Mouse (Mus musculus): ENCODE results near the gene Elane.

Elane gene

DNA sequence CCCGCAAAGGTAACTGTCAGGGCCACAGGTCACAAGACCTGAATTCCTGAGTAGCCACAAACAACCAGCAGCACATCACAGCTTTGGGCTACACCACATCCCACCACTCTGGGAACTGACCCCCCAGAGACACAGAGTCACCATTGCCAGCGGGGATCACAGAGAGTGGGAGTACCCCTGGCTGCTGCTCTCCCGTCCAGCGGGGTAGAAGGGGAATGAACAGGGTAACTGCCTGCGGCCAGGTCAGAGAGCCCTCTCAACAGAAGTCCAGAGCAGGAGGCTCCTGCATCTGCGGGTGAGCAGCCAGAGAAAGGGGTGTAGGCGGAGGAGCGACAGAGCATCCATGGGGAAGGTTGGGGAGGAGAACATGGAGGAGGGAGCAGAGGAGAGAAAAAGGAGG is 30.0 kb downstream of the Elane start:
- no peak for DNase-seq

DNA sequence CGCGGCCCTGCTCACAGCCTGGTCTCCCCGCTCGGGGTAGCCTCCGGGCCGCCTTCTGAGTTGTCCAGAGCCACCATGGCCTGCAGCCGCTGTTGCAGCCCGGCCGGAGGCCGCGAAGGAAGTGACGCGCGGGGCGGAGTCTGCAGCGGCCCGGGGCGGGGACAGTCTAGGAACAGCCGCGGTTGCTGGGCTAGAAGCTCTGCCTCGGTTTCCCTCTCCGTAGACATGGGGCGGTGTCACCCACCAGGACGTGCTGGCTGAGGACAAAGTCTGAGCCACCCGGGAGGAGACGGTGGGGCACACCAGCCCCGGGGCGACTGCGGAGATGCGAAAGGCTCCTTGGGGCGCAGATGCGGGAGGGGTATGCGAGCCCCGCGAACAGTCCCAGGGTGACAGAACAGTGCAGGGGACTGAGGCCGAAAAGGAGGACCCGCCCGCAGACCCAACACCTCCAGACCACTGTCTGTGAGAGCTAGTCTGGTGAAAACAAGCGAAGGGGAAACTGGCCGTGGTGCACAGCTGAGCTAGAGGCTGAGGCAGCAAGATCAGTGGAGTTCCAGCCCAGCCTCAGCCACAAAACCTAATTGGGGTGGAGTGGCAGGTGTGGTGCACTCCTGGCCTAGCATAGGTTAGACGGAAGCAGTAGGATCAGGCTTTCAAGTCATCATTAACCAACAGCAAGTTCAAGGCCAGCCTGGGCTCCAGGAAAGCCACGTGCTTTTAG is 30.9 kb downstream of the Elane start, which contains the start of gene Kiss1r:
Gene Kiss1r, plus strand, starts transcription at position 164 of the 724 bp plus-strand sequence.
- DNase-seq: peak; percentile 88

DNA sequence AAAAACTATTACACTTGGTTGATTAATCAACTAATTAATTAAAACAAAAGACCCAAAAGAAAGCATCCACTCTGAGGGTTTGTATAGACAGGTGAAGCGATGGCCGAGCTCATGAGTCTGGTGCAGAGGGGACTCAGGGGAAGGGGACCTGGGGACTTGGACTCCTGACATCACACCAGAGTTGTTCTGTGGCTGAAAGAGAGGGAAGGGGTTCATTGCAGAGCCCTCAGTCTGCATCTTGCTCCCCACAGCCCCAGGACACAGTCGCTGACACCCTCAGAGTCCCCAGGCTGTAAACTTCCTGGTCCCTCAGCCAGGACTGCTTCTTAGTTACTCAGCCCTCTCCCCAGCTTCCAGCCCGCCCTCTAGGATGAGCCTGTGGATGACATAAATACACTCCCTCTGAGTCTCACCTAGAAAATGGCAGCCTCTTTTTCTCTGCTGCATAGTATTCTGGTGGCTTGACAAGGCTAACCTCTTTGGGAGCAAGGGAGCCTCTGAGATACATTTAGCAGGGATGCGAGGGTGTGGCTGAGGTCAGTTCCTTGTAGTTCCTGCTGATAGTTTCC is 31.6 kb downstream of the Elane start:
- DNase-seq: no peak

DNA sequence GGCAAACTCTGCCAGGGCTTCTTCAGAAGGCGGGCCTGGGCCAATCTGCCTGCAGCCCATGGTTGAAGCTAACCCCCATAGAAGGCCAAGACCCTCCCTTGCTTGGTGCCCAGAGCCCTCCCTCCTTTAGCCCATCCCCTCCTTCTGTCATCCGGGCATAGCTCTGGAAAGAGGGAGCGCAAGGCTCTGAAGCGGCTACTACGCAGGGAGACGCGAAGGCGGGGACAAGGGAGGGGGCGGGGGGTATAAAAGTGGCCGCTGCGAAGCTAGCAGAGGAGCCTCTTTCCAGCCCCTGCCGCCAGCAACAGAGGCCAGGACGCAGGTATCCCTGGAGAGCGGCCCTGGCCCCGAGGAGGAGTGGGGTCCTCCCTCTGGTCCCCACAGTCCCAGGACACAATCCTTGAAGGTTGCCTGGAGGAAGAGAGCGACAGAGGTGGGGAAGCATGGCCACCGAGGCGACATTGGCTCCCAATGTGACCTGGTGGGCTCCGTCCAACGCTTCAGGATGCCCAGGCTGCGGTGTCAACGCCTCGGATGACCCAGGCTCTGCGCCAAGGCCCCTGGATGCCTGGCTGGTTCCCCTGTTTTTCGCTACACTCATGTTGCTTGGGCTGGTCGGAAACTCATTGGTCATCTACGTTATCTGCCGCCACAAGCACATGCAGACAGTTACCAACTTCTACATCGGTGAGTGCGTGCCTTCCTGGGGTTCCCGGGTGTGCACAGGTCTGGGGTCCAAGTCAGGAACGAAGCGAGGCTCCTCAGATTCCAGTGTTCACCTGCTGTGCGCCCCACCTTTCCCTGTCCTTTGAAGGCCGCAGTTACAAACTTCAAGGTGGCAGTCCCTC is 32.4 kb downstream of the Elane start:
- no peak for DNase-seq

DNA sequence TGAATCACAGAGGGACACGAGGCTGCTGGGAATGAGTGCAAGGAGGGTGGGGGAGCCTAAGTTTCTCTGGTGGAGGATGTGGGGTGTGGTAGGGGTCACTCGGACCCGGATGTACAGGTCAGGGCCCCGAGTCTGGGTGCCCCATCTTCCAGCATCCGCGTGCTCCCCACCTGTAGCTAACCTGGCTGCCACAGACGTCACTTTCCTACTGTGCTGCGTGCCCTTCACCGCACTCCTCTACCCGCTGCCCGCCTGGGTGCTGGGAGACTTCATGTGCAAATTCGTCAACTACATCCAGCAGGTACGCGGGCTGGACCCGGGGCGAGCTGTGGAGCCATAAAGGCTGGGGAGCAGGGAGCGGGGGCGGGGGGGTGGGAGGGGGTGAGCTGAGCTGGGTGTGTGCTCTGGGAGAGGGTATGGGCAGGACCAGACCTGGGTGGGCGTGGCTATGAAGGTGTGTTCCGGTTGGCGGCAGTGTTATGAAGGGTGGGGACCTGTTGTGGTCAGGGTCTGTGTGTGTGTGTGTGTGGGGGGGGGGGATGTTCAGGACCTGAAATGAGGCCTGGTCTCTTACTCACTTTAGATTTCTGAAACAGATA is 33.3 kb downstream of the Elane start:
- no peak for DNase-seq

DNA sequence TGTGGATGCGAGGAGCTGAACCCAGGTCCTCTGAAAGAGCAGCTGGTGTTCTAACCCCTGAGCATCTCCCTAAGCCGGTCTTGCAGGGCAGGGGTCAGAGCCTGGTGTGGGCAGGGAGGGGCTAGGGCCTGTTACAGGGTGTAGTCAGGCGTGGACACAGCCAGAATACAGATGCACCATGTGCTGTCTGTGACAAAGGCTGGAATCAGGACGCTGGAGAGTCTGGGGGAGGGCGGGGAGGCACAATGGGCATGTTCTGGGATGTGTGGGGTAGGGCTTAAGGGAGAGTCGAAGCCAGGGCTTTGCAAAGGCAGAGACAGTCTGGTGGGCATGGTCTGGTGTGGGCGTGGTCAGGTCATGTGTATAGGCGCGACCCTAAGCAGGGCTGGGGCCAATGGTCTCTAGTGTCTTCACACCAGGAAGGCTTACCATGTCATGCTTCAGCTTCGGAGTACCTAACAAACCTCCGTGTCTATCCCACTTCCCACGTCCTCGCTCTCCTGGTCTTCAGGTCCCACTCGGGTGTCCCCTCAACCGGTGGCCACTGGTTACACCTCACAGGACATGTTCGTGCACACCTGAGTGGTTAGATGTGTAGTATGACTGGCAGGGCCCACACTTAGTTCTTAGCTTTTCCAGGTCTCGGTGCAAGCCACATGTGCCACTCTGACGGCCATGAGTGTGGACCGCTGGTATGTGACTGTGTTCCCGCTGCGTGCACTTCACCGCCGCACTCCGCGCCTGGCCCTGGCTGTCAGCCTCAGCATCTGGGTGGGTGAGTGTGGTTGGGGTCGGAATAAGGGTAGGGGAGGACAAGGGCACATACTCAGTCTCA is 34.2 kb downstream of the Elane start:
- no peak for DNase-seq

DNA sequence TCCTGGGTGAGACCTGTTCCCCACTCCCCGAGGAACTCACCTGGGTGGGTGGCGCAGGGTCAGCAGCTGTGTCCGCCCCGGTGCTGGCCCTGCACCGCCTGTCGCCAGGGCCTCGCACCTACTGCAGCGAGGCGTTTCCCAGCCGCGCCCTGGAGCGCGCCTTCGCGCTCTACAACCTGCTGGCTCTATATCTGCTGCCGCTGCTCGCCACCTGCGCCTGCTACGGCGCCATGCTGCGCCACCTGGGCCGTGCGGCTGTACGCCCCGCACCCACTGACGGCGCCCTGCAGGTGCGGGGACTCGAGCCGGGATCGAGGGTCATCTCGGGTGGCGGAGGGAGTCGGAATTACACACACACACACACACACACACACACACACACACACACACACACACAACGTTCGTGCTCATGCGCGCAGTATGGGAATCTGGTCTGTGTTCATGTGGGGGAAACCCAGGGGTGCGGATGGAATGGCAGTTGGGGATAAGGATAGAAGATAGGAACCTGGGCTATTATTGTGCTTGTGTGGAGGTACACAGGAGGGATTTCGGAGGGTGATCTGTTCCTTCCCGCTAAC is 35.0 kb downstream of the Elane start, which contains the start of gene R3hdm4:
Gene R3hdm4, minus strand, starts transcription at position 251 of the 578 bp plus-strand sequence.
- no peak for DNase-seq

DNA sequence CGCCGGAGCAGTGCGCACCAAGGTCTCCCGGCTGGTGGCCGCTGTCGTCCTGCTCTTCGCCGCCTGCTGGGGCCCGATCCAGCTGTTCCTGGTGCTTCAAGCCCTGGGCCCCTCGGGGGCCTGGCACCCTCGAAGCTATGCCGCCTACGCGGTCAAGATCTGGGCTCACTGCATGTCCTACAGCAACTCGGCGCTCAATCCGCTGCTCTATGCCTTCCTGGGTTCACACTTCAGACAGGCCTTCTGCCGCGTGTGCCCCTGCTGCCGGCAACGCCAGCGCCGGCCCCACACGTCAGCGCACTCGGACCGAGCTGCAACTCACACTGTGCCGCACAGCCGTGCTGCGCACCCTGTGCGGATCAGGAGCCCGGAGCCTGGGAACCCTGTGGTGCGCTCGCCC is 35.5 kb downstream of the Elane start:
- DNase-seq: no peak

DNA sequence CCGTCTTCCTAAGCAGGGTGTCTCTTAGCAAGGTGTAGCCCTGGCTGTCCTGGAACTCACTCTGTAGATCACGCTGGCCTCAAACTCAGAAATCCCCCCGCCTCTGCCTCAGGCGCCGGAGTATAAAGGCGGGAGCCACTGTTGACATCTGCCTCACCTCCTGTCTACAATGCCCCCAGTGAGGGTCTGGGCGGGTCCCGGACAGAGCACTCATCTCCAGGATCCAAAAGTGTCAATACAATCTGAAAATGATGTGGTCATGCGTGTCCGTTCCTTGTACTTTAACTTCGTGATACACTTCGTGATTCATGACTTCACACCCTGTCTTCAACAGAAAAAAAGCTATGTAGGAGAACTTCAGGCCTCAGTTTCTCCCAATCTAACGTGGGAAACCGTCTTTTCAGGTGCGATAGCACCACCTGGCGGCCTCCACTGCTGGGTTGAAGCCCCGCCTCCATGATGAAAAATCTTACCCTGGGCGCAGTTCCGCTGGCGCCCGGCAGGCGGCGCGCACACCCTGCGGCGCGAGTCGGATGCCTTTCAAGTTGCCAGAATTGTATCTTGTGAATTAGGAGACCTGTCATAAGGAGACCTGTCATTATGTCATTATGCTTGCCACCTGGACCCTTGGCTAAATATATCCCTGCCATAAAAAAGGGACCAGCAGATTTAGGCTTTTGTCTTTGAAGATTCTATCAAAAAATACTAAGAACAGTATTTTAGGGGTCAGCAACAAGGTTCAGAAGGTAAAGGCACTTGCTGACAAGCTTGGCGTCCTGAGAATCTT is 39.1 kb downstream of the Elane start:
- peak; percentile 91 for DNase-seq

DNA sequence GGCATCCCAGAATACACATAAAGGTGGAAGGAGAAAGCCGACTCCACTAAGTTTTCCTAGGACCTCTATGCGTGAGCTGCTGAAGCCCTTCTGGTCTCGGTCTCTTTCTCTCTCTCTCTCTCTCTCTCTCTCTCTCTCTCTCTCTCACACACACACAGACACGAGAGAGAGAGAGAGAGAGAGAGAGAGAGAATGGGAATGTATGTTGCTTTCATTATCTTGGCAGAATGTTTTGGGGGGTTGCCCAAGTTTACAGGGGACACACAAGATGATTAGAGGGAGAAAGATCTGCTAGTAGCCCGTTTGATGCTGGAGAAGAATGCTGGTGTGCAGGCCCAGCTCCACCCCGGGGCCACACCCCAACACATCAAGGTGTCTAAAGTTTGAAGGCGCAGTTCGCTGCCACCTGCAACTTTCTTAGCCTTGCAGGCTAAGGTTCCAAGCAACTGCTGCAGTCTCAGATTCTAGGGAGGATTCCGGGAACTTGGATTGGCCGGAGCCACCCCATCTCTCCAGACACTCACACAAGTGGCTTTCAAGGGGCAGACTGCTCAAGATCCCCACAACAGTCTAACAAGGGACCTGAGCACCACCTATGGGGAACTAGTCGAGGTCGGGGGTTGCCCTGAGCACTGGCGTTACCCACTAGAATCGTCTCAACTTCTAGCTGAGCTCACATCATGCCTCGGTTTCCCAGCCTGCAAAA is 39.9 kb downstream of the Elane start:
- no peak for DNase-seq

DNA sequence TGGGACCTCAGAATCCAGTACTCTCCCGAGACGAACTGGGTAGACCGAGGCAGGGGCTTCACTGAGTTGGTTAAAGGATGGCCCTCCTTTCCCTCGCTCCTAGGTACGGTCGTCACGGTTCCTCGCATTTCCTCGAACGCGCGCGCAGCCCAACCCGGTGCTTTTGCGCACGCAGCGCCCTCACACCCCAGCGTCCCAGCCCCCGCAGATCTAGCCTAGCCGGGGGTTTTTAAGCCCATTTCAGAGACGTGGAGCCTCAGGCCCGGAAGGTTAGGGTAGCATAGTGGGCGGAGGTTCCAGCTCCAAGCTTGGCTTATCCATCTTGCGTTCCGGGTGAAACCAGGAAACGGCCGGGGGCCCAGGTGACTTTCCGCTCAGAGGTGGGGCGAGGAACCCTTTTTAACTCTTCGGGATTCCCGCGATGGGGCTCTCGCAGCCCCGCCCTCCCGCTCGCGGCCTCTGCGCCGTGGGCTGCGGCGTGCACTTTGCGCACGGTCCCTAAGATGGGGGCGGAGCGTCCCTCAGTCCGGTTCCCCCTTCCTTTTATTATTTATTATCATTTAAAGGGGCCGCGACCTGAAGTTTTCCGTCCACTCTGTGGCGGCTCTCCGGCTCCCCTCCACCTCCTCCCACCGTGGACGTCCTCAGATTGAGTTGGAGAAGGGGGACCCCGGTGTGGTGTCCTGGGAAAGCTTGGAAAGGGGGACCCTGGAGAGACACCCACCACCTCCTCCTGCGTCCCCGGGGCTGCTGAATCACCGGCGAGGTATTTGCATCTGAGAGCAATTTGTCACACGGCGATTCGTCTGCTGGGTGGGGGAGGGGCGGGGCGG is 40.7 kb downstream of the Elane start, which contains the start of gene Arid3a:
Gene Arid3a, plus strand, starts transcription at position 553 of the 833 bp plus-strand sequence.
- peak; percentile 88 for DNase-seq

DNA sequence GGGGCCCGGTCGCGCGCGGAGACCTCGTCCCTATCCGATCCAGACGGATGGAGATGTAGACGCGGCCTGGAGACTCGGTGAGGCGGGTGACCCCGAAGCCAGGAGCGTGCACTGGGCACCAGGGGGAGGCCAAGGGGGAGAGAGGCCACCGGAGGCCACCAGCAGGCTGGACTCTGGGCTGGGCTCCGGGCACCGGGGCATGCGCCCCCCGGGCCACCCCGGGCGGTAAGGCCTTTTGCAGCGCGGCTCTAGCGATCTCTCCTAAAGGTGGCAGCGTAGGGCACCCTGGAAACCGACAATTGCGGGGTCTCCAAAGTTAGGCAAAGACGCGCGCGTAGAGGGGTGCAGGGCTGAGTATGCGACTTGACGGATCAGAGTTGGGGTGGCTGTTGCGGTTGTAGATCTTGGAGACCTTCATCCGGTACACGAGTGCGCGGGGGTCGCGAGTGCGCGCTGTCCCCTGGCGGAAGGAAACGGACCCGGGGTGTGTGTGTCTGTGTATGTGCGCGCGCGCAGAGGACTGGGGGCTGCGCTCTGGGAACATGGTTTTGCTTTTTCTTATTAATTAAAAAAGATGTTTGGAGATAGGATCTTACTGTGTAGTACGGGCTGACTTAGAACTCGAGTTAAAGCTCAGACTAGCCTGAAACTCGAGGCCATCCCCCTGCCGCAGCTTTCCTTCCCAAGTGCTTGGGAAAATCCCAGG is 41.4 kb downstream of the Elane start:
- DNase-seq: peak; percentile 62

DNA sequence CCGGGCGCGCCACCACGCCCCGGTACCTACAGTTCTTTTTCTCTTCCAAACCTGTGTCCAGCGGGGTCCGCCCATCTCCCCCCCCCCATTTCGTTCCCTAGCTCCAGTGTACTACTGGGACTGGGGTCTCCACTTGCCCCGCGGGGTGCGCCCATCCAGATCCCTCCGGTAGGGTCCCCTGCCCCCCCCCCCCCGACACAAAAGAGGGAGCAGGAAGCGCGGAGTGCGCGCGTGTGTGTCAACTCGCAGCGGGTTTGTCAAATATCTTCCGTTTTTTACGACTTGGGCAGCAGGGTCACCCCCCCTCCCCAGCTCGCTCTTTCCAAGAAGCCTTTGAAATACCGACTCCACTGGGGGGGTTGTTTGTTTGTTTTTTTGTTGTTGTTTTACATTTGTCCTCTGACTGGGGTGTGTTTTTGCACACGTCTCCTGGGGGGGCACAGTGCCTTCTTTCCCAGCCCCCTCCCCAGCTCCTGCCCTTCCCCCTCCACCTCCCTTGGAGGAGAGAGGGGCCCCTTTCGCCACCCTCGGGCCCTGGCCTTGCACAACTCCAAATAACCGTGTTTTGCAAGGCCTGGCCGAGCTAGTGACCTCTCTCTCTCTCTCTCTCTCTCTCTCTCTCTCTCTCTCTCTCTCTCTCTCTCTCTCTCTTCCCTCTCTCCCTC is 42.1 kb downstream of the Elane start:
- DNase-seq: no peak

DNA sequence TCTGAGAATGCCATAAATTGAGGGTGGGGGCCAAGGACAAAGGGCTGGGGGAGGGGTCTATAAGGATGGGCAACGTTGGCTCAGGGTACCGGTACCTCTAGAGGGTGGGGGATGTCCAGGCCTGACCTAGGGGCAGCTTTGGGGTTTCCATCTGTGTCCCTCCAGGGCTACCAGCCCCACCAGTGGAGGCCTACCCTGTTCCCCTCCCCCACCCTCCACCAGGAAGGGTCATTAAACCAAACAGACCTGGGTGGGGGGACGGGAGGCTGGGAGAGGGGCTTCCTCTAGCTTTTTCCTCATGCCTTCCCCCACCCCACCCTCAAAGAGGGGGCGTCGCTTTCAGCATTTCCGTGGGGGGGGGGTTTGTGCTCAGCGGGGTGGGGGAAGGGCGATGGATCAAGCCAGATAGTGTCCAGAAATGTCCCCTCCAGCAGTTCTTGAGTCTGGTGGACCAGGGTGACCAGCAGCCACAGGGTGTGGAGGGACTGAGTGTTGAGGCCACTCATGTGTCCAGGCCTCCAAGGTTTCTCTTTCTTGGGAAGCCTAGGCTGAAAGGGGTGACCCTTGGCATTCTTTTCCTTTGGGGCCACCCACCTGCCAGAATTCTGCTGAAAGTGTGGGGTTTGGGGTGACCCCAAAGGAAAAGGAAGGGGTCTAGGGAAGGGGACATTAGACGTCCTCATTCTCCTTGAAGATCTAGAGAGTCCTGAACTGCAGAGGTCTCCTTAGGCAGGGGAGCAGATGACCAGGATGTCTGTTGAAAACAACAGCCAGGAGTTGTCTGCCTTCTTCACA is 43.1 kb downstream of the Elane start:
- DNase-seq: no peak

DNA sequence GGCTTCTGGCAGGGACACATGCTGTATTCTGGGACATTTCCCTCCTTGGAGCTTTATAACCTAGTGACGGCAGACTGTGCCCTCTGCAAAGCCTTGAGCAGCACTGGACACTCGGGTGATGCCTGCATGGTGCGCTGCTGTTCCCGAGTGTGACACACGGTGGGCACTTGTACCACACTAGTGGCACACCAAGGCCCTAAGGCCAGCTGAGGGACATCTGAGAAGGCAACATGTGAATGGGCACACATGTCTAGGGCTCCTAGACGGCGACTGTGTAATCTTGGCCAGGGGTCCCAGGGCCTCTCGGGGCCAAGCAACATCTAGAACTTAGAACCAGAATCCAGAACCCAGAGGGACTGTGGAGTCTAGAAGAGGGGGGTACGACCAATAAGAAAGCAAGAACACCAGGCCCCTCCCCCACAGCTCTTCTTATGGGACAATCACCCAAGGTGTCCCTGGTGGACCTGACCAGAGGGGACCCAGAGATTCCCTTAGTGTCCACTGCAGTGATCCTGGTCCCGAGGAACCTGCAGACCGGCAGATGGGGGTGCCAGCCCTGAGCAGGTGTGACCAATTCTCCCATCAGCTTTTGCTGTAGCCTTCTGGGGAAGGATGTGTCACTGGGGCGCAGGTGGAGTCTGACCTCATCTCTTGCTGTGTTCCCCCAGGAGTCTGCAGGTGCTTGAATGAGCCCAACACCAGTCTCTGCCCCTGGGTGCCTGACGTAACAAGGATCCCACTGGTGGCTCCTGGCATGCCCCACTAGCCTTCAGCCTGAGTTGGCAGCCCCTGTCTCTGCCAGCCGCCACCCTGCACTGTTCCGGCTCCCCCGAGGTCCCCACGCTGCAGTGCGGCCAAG is 44.1 kb downstream of the Elane start:
- no peak for DNase-seq

DNA sequence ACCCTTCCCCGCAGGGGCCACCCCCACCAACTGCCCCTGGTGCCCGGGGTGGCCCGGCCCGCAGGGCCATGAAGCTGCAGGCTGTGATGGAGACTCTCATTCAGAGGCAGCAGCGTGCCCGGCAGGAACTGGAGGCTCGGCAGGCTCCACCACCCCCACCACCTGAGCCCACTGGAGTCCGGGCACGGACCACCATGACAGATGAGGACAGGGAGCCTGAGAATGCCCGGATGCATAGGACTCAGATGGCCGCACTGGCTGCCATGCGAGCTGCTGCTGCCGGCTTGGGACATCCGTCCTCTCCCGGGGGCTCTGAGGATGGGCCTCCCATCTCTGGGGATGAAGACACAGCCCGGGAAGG is 44.8 kb downstream of the Elane start:
- DNase-seq: no peak

Measured in right cerebral cortex, postnatal 25 days (tissue).